Mouse (Mus musculus): ENCODE measurements around the gene Commd6. TPM values are rescaled to one million over a fixed set of nuclear protein-coding genes. Genes with fewer than 3 reads are reported as not detected.

Commd6 gene
- polyA plus RNA-seq, 1 experiment from 2014 or later, result 95.2 TPM

Other genes starting within 250 kb of the Commd6 start
- gene Tbc1d4, start 31.5 kb downstream of the Commd6 start, polyA plus RNA-seq (2015; fragmentation: Nextera tagmentation; extraction: Ambion mirVana), result 9.3 and 10.8 TPM in 2 replicates
- gene Uchl3, start 13.3 kb upstream of the Commd6 start, polyA plus RNA-seq (2015; fragmentation: Nextera tagmentation; extraction: Ambion mirVana), result 243 and 258 TPM in 2 replicates
- 0.41 and 0.56 TPM in 2 replicates for gene Gm9922, start 89.1 kb upstream of the Commd6 start, polyA plus RNA-seq (2015; fragmentation: Nextera tagmentation; extraction: Ambion mirVana)
- 2.3 and 2.5 TPM in 2 replicates for gene Lmo7, start 89.3 kb upstream of the Commd6 start, polyA plus RNA-seq (2015; fragmentation: Nextera tagmentation; extraction: Ambion mirVana)

All from hindbrain, embryonic 16.5 days (tissue).